Mouse (Mus musculus) Muller cell, postnatal 12 days (primary cell): ENCODE results near the gene Fam172a.

Experiments used
- DNase-seq: peaks from one replicate; pipeline ENCODE4 v3.0.0-alpha.2; 2015; ENCODE audit errors: inconsistent ontology term

The Fam172a gene

DNA sequence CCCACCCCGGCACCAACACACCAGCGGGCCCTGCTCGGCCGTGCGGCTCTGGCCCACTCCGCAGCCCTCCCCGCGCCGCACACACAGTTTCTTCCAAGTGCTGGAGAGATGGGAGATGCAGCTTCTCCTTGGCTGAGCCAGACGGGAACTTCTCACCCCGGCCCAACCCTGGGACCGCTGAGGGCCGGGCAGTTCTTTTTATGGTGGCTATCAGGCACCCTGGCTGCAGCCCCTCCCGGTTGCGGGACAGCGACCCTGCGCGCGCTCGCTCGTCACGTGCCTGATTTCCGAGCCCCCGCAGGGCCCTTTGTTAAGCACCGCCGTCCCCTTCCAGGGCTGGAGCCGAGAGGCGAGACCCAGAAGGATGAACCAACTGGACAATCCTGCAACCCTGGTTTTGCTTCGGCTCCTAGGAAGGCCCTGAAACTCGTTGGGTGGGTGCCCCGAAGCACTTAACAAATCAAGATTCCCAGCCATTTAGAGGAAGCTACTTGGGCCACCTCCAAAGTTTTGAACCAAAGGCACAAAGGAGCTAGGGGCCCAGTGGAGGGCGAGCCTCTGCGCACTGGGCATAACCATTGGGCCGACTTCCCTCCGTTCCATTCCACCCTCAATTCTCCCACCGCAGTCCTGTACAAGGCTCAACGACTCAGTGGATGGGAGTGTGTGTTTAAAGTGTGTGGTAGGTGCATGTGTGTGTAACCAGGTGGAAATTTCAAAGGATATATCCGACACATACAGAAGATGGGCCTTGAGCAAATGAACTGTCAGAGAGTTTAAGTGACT, 477.7 kb downstream of the Fam172a start:
- DNase-seq, result no peak

DNA sequence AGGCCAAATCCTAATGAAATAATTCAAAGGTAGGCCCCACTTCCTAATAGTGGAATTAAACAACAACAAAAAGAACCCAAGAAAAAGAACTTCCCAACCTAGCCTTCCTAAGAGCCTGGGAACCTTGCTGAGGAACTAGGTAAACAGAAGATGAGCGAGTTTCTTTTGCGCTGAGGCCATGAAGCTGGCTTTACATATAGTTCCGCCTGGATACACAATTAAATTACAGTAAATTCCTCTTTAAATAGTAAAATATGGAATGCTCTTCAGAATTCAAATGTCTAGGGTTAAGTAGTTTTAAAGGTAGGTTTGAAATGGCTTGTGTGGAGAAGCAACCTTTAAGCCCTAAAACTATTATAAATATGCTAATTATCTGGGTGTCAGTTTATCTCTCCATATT, 478.4 kb downstream of the Fam172a start:
- DNase-seq, result no peak

DNA sequence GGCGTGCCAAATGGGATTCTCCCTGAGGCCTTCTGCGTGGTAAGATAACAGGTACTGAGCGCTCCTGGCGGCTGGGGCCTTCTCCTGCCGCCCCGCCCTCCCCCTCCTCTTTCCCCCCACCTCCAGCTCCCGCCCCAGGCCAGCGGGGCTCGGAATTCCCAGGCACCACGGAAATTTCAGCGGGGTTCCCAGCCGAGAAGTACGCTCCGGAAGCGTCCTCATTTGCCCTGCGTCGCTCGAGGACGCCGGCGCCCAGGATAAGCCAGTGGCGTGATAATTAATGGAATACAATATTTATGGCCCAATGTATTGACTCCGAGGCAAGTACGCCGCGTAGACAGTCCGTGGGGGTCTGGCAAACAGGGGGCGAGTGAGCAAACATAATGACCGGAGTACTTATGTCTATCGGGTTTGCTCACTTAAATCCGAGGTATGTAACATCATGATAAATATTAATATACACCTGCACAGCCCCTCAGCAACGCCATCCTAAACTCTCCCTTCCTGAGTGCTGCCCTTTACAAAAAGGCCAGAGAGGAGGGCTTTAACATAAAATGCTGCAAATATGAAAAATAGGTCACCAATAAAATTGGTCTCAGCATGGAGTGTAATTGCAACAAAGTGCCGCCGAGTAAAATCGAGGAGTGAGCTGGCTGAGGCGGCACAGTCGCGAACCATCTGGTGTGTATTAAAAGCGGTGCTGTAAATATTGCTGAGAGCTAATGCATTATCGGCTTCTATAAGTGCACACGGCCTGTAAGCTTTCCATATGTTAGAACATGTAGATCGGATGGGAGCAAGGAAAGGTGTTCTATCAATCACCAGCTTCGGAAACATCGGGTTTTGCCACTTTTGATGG, 479.5 kb downstream of the Fam172a start:
- DNase-seq, result peak; percentile 41

DNA sequence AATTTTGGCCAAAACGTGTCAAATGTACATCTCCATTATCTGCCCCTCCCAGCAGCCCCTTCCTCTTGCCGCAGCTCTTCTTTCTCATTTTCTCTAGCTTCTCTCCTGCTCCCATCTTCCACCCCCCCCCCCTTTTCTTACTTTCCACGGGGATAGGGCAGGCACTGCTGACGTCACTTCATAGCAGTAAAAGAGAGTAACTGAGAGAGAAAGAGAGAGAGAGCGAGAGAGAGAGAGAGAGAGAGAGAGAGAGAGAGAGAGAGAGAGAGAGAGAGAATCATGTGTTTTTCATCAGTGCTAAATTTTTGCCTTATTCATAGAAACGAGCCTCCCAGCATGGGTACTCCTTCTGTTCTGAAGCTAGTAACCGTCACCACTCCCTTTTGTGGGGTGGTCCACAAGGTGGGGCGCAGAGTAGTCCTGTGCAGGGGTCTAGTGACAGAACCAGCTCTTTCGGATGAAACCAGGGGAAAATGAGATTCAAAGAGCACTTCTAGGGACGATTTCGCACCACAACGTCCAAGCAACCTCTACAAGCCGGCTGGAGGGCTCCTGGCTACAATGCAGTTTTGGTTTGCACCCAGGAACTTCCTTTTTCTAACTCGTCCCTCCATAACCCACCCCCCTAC, 480.2 kb downstream of the Fam172a start:
- peak; percentile 39 for DNase-seq

DNA sequence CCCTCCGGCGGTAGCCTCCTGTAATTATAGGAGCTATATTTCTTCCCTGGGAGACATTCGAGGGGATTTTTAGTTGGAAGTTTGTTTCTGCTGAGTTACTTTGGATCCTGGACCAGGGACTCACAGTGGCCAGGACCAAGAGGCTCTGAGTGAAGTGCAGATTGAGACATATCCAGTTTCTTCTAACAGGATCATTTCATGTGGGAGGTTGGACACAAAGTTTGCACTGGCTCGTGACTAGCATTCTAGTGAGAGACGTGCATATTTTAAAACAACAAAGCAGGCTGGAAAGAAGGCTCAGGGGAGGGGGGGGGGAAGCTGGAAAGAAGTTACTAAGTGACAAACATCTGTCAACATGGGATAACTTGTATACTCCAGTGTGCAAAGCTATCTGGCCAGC, 481.2 kb downstream of the Fam172a start:
- DNase-seq, result no peak

DNA sequence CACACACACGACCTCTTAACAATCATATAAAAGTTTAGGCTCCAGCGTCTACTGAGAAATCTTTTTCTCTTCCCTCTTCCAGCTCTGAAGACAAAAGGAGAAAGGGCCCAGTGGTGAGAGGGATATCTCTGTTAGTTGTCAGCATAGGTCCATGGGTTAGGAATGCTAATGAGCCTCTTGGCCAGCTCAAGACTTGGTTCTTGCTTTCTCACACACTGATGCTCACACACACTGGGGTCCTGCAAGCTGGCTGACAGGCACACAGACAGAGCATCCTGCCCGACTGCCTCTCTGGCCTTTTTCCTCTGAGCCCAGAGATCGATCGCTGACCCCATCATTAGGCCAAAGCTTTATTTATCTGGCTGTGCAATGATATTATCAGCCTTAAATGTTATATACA, 482.2 kb downstream of the Fam172a start:
- peak; percentile 17 for DNase-seq

DNA sequence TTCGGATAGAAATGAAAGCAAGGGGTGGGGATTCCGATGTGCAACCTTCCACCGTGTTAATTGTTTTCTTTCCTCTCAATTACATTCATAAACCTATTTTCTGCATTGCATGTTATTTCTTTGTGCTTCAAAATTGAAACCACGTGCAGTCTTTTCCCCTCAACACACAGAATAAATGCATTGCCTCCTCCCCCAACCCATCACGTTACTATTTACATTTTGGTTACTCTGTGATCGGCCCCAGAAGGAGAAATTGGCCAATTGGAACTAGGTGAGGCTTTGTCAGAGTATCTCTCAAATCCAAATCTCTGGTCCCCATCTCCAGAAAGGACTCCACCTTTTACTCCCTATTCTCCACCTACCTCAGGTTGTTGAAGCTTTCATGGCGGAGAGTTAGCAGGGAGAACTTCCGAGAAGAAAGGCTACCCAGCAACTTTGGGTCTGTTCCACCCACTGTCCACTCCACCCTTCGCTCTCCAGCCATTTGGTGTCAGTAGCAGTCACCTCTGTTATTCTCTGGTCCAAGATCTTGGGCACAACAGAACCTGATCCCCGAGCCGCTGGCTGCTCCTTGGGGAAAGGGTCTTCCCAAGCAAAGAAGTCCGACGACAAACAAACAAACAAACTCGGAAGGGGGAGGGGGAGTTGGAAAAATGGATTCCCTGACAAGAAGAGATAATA, 483.1 kb downstream of the Fam172a start:
- DNase-seq, result no peak

DNA sequence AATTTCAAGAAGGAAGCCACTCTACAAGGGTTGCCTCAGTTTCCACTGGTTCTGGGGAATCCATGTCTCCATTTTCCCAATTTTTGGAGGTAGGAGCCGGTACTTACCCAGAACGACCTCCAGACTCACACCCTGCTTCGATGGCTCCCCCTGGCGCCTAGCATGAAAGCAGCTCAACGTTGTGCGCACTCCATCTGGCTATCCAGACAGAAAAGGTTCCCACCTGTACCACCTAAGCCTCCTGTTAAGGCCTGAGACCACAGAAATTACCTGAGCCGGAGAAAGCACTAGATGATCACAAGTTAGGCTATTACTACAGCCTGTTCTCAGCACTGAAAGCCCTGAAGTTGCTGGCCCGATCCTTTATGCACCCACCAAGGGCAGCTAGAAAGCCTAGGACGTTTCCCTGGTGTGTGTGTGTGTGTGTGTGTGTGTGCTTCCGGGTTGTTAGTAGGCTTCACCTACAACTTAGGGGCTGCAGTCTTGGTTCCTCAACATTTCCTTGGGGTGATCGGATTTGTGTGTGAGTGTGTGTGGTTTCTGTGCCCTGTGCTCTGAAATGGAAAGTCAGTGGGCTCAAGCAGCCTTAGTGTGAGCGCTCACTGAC, 484.6 kb downstream of the Fam172a start:
- no peak for DNase-seq

DNA sequence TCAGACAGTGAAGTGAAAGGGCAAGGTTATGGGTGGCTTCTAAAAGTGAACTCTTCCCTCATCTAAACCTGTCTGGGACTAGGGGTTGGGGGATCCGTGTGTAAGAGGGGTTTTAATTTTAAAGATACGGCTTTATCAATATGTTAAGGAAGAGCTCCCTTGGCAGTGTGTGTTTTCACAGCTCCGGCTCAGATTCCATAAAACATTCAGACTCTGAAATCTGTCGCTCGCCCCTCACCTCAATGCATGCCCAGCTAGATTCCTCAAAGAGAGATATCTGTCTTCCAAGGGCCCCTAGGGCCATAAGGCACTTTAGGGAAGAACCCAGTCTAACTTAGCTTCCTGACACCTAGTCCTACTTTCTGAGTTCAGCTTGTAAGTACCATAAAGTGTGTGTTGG, 486.0 kb downstream of the Fam172a start:
- no peak for DNase-seq

DNA sequence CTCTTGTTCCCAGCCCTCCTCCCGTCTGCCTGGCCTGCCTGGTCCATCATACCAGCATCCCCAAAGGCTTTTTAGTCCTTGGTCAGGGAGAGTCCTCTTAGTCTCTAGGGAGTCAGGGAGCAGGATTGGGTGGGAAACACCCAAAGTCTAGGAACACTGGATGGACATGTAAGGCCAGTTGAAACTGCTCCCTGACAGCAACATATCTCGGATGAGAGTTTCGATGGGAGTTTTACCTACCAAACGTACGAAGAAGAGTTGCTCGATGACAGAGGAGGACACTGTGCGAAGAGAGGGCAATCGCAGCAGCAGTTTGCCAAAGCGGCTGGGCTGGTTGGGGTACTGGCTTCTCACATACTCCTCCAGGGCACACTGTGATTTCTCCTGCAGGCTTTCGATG, 487.8 kb downstream of the Fam172a start:
- DNase-seq, result no peak

DNA sequence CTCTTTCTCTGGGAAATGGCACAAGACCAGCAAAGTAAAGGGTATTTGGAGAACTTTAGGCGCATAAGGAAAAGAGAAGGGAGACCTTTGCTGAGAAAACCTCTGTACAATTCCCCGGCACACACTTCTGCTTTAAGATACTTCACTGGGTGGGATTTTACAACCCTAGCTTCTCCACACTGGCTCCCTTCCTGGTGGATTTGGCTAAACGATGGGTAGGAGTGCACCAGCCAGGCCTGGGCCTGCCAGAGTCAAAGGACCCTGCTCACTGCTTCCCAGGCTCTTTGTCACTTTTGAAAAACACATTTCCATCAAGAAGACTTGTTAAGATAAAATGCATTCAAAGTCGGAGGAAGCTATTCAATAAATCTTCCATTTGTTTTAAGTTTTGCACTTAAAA, 491.4 kb downstream of the Fam172a start:
- DNase-seq, result peak; percentile 46

DNA sequence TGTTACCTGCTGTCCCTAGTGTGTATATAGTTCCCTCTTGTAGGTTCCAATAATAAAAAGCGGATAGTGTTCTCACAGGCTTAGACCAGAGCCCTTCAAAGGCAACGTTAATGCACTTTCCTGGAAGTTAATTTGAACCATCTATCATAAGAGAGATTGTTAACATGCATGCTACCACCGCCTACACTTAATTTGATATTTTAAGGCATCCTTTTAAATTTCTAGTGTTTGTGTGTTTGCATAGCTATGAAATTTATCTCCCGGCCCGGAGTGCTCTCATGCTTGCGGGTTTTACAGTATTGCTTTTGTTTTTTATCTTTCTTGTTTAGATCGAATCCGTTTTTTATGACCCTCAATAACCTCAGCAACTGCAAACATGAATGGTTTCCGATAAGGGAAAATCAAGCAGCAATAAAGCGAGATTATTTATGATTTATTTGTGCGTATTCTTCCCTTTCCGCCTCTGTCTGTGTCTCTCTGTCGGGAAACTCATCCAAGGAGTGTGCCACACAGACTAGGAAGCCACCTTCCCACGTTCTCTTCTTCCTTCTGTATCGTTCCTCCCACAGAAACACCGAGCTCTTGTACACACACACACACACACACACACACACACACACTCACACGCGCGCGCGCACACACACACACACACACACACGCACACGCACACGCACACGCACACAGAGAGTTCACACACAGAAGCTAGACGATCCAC, 492.5 kb downstream of the Fam172a start:
- DNase-seq, result peak; percentile 57

DNA sequence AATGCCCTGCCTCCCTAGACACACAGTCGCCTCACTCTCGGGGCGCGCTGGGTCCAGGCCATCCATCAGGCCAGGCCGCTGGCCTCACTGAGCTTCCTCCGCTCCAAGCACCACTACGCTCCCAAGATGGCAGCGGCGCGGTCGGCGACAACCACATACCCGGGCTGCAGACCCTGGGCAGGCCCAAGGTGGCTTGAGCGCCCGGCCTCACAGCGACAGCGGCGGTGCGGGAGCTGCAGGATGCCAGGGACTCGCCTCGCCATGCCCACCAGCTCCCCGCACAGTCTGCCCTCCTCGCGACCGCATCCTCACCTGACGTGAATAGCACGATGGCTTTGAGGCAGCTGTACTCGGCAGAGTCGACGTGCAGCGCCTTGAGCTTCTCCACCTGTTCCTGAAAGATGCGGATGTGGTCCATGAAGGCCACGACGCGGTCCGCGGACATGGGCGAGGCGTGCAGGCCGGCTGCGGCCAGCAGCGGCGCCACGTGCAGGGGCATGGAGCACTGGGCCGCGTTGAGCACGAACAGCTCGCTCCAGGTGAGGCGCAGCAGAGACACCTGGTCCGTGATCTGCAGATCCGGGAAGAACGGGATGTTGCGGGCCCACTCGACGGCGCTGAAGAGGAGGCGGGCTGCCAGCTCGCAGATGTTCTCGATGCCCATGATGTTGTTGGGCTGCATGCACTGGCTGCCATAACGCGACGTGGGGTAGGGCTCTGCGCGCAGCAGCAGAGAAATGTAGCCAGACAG, 493.2 kb downstream of the Fam172a start:
- DNase-seq, result peak; percentile 62

DNA sequence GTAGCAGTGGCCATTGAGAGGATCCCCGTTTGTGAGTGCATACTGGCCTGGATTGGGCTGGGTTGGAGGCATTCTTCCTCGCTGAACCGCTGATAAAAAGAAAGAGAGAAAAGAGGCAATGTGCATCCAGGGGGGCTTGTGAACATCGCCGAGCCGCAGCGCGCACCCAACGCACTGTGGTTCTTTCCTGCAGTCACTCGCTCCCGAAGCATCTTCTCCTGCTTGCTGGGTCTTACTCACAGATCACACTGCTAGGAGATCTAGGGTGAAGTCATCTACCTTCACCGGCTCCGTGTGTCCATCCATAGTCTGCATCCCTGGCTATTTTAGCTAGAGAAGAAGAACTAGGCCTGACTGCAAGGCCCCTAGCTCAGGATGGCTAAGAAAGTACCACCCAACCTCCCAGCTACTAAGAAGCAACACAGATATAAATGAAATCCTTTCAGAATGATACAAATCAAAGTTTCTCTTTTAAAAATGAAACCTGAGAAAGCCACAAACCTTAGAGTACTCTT, 493.8 kb downstream of the Fam172a start:
- peak; percentile 72 for DNase-seq

DNA sequence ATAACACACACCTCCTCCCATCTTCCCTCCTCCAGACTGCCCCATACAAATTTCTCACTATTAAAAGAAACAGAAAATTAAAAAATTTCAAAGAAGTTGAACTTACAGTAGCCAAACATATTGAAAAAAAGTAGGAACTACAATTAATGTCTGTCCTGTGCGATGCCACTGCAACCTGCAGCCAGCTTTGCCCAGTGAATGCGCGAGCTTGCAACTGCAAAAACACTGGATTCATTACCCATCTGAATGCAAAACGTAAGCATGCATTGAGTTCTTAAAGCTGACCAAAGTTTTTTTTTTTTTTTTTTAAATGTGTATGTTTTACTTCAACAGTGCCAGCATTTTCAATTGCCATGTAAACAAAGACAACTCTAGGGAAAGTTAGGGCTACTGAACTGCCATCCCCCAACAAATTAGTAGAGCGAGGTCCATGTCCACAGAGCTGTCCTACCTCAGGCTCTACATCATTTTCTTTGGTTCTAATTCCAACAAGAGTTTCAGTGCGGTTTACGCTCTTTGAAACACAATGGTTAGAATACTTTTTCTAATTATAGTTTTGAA, 494.5 kb downstream of the Fam172a start:
- DNase-seq, result peak; percentile 37

DNA sequence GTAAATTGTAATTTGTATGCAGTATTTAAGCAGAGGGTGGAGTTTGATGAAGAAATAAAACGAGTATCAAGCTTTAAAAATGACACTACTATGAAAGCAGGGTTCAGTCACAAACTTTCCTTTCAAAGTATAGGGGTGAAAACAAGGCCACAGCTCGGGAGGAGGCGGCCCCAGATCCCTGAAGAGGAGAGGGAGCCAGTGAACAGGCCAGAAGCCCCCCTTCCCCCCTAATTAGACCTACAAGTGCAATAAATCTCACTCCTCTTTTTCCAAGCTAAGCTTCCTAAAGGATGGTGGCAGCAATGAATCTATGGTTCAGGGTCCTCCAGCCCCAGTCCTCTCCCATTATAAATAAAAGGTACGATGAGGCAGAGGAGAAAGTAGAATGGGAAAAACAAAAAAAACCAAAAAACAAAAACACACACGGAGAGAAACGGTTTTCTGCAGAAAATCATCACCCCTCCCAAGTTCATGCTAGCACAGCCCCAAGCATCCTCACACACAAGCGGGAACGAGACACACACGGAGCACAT, 495.5 kb downstream of the Fam172a start:
- peak; percentile 51 for DNase-seq

DNA sequence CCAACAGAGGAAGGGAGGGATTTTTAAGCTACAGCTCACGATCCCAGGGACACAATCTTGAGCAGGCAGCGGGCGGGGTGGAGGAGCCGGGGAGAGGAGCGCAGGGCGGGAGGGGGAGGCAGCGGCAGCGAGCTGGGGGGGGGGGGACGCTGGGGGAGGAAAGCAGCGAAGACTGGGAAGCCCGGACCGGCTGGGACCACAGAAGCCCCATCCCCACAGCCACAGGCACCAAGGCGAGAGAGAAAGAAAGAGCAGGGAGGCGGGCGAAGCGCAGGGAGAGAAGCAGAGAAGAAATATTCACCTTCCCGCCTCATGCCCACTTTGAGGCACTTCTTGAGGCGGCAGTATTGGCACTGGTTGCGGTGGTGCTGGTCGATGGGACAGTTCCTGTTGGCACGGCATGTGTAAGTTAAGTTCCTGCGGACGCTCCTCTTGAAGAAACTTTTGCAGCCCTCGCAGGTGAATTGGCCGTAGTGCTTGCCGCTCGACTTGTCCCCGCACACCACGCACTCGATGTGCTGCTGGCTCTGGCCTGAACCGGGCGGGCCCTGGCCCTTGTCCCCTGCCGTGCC, 496.1 kb downstream of the Fam172a start:
- peak; percentile 65 for DNase-seq

DNA sequence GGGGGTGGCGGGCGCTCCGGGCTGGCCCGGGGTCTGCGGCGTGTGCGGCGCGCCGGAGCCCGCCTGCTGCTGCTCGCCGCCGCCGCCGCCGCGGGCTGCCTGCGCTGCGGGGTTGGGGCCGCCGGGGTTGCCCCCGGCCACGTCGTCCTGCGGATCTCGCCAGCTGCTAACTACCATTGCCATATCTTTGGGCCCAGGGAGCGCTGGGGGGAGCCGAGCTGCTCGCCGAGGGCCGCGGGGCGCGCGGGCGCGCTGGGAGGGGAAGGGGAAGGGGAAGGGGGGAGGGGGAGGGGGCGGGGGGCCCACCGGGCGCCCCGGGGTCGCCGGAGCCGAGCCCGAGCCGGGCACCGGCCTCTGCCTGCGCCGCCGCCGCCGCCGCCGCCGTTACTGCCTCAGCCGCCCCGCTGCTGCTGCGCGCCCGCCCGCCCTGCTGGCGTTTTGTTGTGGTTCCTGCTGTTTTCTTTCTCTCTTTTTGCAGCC, 496.6 kb downstream of the Fam172a start:
- no peak for DNase-seq
